Mouse (Mus musculus) liver, embryonic 14.5 days (tissue): ENCODE results near the gene Hunk.

ENCODE experiments used
- CTCF ChIP-seq: IDR thresholded peaks from 2 replicates; pipeline ENCODE4 v1.5.1; 2016; ENCODE audit warnings: antibody characterized with exemption, low read depth, control low read depth
- EP300 ChIP-seq: IDR thresholded peaks from 2 replicates; pipeline ENCODE4 v1.6.1; 2016; ENCODE audit warnings: antibody characterized with exemption, low read depth

- TF ChIP-seq CTCF (no peak), EP300 (no peak)
Measured at GRCm38 (mm10) chr16:90544175-90544574, 158.4 kb downstream of the Hunk start.
